Mouse (Mus musculus) frontal cortex, postnatal 25 days (tissue): ENCODE results near the gene Gtf3c3.

Source experiments
- DNase-seq, 2 experiments: peaks; one replicate each; pipeline ENCODE4 v3.0.0; 2022; ENCODE audit warnings: low spot score in 2 of 2

Gene Gtf3c3

DNA sequence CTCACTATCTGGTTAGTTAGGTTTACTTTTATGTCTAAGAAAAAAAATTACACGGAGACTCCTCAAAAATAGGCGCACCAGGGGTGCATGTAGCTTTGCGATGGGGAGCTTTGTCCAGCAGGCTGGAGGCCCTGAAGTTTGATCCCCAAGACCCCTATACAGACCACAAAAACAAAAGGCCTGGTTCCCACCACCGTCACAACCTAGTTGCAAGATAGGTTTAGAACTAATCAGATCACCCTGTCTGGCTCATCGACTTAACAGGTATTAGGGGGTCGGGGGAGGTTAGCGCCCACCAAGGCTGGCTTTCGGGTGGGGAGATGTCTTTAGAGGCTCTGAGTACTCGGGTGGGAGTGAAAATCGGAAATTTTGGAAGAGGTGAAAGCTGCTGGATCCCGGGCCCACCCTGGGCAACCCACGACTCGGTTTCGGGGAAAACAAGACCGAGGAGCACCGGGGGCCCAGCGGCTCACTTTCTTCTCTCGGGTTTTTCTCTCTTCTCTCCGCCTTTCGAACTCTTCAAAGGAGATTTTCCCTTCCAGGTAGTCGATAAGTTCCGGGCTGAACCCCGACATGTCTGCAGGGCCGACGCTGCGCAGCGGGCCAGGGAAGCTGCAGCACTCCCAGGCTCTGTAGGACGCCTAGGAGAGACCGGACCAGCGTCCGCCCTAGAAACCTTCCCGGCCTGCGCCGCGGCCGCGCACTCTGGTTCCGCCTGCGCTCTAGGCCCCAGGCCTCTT, at the start of gene Gtf3c3:
Gene Gtf3c3, minus strand, starts transcription at position 632 of the 740 bp plus-strand sequence.
- DNase-seq, result peak; percentile 58 to 71

DNA sequence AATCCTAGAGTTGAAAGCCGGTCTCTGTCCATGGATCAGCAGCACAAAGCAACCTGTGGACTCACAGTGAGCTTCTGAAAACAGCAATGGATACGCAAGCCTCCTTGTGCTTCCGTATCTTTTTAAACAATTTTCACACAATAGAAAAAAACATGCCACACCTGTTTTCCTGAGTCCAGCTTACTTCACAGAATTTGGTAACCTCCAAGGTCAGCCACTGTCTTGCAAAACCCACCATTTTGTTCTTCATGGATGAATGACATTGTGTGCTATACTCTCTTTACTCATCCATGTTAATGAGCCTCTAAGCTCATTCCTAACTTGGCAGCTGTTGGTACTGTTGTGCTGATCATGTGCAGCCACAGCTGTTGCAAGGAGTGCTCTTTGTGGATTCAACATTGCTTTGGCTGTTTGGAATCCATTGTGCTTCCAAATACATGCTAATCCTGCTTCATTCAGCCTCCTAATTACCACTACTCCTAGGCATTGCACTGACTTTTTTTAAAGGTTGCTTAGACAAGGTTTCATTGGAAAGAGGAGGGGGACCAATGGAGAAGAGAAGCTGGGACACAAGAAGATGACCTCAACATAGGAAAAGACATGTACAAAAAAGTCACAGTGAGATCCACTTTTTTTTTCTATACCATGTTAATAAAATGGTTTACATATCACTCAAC, 46.1 kb upstream of the Gtf3c3 start:
- DNase-seq, result no peak

DNA sequence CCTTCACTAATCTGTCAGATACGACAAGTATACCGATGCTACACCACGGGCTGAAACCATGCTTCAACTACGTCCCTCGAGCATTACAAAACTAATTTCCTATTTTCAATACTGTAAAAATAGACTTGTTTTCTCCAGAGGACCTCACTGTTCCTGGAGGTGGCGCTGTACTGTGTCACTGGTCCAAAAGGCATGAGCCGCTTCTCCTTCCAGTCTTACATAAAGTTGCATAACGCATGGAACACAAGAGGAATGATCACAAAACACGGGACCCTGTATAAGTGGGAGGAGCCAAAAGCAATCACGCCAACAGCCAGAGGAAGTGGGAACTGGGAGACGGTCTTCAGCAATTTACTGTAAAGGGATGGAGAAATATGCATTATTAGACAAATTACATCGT, 41.7 kb upstream of the Gtf3c3 start:
- no peak for DNase-seq

GRCm38 (mm10) chr1:54468662-54469061, 29.9 kb upstream of the Gtf3c3 start:
- no peak for DNase-seq

DNA sequence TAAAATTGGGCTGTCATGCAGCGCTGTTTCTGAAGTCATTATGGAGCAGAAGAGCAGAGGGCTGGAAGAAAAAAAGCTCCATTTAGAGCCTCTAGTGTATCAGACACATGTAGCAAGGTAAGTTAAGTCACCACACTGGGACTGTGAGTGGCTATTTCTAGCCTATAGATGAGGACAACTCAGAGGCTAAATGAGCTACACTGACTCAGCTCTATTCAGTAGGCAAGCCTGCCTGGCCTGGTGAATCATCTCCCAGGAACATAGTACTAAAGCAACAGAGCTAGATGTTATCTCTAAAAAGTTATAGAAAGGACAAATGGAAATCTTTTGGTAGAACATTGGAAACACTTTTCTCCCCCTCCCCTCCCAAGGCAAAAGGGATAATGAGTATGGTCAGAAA, 28.6 kb upstream of the Gtf3c3 start:
- DNase-seq, result no peak

DNA sequence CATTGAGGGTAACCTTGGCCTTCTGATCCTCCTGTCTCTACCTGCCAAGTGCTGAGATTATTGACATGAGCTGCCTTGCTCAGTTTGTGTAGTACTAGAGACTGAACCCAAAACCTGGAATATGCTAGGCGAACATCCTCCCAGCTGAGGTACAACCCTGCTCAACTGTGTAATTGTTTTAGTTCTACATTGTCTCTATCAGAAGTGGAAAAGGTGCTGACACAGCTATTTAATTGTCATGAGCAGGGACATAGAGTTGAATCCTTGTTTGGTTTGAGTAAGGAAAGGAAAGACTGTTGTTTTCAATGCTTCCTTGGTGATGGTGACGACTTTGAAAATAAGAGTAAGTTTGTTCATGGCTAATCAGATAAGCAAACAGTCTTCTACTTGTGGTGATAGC, 13.3 kb upstream of the Gtf3c3 start:
- DNase-seq, result no peak

DNA sequence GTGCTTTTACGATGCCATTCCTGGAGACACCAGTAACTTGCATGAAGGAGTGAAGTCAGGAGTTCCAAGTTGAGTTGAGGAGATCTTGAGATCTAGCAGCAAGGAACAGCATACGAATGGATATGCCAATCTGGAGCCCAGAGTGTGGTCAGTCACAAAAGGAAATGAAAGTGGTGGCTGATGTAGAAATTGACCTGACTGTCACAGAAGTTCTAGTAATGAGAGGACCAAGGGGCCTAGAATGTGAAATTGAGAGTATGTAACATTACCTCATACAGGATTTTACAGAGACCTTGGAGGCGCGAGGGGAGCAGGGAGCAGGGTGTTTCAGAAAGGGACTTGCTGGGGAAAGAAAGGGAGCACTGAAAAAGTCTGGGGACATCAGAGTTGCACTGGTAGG, 10.1 kb upstream of the Gtf3c3 start:
- no peak for DNase-seq

DNA sequence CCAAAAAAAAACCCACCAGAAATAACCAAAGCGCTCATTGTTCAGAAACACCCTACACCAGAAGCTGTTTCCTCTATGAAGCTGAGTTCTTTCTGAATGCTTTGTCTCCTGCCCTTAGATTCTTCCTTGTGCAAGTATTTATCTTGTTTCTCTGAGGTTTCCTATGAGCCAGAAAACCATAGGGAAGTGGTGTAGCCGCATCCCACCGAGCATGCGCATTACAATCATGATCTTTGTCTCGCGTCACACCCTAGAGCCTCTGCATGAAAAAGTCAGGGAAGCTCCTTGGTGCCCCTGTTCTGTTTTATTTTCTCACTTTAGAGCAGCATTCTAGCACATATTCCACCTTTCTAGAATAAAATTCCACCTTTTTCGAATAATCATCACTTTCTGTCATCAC, 4.9 kb upstream of the Gtf3c3 start:
- DNase-seq, result no peak

- no peak for DNase-seq
These were observed 307 bp upstream of the Gtf3c3 start for GRCm38 (mm10) chr1:54439080-54439476.

- no peak for DNase-seq
These were observed 16.5 kb downstream of the Gtf3c3 start for GRCm38 (mm10) chr1:54422195-54422750.

DNA sequence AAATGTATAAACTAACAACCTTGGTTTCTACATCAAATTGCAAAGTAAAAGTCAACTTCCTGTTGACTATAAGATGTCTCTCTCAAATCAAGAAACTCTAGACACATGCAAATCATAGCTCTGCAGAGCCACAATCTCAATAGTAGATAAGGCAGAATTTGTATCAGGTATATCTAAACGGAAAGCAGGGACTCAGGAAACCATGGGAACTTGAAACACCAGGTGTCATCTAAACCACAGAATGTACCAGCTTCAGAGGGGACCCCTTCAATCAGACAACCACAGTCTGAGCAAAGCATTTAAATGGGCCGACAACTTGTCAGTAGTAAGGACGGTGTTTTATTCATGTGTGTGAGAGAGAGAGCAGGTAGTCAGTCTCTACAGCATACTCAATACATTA, 17.1 kb downstream of the Gtf3c3 start:
- DNase-seq, result no peak

DNA sequence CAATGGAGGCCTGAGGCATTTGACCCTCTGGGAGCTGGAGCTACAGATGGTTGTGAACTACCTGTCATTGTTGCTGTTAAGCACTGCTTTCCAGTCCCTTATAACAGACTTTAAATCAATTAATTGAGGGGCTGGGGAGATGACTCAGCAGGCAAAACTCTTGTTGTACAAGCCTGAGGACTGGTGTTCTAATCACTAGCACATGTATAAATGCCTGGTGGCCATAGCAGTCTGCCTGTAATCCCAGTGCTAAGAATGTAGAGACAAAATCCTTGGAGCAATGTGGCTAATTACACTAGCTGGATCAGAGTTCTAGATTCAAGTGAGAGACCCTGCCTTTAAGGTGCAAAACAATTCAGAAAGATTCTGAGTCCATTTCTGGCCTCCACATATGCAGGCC, 36.0 kb downstream of the Gtf3c3 start:
- DNase-seq, result no peak

DNA sequence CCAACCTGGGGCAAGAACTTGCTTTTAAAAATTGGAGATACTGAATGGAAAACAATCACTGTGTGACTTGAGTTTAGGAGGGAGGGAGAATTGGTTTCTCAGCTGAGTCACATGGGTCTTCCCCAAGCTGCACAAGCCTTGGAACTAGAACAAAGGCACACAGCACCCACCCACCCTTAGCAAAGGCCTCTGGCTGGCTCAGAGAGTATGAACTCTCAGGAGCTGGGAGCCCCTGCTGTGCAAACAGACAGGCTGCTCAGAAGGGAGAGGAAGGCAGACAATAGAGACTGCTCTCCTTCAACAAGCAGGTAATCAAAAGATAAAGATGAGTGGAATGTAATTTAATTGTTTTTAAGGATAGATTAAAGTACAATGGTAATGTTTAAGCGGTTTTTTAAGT, 54.5 kb downstream of the Gtf3c3 start:
- no peak for DNase-seq

DNA sequence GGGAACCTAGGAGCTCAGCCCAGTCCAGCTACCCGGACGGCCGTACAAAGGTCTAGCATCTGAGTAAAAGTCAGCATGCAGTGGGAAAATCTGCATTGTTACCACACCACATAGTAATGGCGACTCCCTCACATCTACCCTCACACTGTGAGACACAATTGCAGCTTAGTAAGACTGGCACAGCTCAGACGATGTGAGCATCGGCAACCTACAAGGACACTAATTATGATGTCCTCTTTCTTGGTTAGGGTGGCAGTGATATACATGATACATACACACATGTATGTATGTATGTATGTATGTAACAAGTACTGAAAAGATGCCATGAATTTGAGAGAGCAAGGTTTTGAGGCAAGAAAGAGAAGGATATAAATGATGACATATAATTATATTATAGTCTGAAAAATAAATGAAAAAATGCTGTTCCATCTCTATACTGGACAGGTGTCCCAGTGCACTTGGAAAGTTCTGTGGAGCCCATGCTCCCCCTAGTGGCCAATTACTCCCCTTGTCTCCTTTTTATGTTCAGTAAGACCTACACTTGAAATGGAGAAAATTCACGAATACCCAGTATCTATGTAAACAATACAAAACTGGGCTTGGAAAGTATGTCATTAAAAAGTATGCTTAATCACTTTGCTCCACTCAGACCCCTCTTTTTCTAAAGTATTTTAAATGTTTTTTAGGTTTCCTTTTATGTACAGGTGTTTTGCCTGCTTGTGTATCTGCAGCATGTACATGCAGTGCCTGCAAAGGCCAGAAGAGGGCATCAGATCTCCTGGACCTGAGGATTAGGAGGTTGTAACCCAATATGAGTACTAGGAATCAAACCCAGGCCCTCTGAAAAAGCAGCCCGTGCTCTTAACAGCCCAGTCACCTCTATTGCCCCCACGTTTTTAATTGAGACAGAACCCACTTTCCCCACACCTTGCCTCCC, 57.5 kb downstream of the Gtf3c3 start:
- peak in 1 of 2 experiments; percentile 24 for DNase-seq

- DNase-seq, result no peak
These were observed 61.2 kb downstream of the Gtf3c3 start for GRCm38 (mm10) chr1:54377506-54378051.

GRCm38 (mm10) chr1:54356566-54356965, 82.2 kb downstream of the Gtf3c3 start:
- DNase-seq, result no peak

GRCm38 (mm10) chr1:54355485-54355884, 83.3 kb downstream of the Gtf3c3 start:
- no peak for DNase-seq

GRCm38 (mm10) chr1:54354786-54355185, 84.0 kb downstream of the Gtf3c3 start:
- no peak for DNase-seq
